Mouse (Mus musculus) hindbrain, postnatal 0 days (tissue): Measurements from ENCODE around the gene Fgfr2. TPM values are rescaled to one million over a fixed set of nuclear protein-coding genes. Genes with fewer than 3 reads are reported as not detected.

Experiments
- ATAC-seq: fragments of 200-750 bp; cut with Nextera tagmentation; 2 replicates; pipeline ENCODE4 v1.8.0; 2017; ENCODE audit warnings: mild to moderate bottlenecking, moderate TSS enrichment, moderate library complexity
- DNase-seq: peaks from one replicate; pipeline ENCODE4 v3.0.0-alpha.2; 2015; ENCODE audit warnings: low spot score
- H3K27ac ChIP-seq: fragments of 300-500 bp; sonication (generic); 2 replicates; pipeline ENCODE4 v1.5.1; 2014; ENCODE audit warnings: mild to moderate bottlenecking
- H3K27me3 ChIP-seq: fragments of 300-500 bp; sonication (generic); 2 replicates; pipeline ENCODE4 v1.6.1; 2014; ENCODE audit warnings: low read length, mixed read lengths; ENCODE audit not compliant: insufficient read depth
- H3K36me3 ChIP-seq: fragments of 300-500 bp; sonication (generic); 2 replicates; pipeline ENCODE4 v1.6.1; 2014; ENCODE audit warnings: low read length, mixed read lengths; ENCODE audit not compliant: insufficient read depth
- H3K4me1 ChIP-seq: fragments of 300-500 bp; sonication (generic); 2 replicates; pipeline ENCODE4 v1.6.1; 2014; ENCODE audit warnings: antibody characterized with exemption, low read length, mixed read lengths; ENCODE audit not compliant: insufficient read depth
- H3K4me2 ChIP-seq: fragments of 300-500 bp; sonication (generic); 2 replicates; pipeline ENCODE4 v1.6.1; 2014; ENCODE audit warnings: low read depth, mild to moderate bottlenecking, low read length, moderate library complexity, mixed read lengths
- H3K4me3 ChIP-seq: fragments of 300-500 bp; sonication (generic); 2 replicates; pipeline ENCODE4 v1.5.1; 2014; ENCODE audit warnings: low read length
- H3K9ac ChIP-seq: fragments of 300-500 bp; sonication (generic); replicated peaks from 2 replicates; pipeline ENCODE4 v1.6.1; 2014; ENCODE audit warnings: mild to moderate bottlenecking, low read length, moderate library complexity, mixed read lengths
- H3K9me3 ChIP-seq: fragments of 300-500 bp; sonication (generic); 2 replicates; pipeline ENCODE4 v1.6.1; 2016; ENCODE audit warnings: low read length, mixed read lengths
- CTCF ChIP-seq: IDR thresholded peaks from 2 replicates; pipeline ENCODE4 v1.5.1; 2016; ENCODE audit warnings: antibody characterized with exemption, control low read depth, low read depth
- WGBS: fragments of 180-500 bp; shearing (Covaris S2); extraction: QIAGEN DNeasy Blood & Tissue Kit; methylation state at CpG from one replicate; pipeline ENCODE4 v1.1.7; 2014; 5-methylcytosine and 5-hydroxymethylcytosine counted together
- polyA plus RNA-seq: library from polyadenylated mRNA; unstranded; fragments of >200 nt; fragmentation: Nextera tagmentation; extraction: Ambion mirVana; gene quantifications from 2 replicates; pipeline ENCODE4 v1.2.1, GENCODE M21; 2015
- total RNA-seq: library from RNA; depleted of rRNA; stranded (reverse); fragments of >200 nt; gene quantifications from 2 replicates; pipeline ENCODE4 v1.2.3, GENCODE M21; 2014

The Fgfr2 gene
- total and polyA plus RNA-seq, 2 experiments from 2014 or later, result 17.3 to 49.0 TPM

DNA sequence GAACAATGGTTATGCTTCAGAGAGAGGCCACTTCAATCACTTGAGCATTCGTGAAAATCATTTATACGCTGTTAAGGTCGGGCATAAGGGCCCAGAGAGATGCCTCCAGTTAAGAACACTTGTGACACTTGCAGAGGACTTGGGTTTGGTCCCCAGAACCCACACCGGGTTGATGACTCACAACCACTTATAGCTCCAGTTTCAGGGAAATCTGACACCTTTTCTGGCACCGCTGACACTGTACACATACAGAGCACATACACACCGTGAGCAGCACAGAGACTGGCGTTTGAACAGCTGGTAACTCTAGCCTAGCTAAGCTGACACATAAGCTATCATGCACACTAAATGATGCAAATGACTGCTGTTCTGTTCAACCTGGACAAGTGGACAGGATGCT is 1114.1 kb downstream of the Fgfr2 start:
- Histone ChIP-seq H3K27ac (no peak overlapping the region), H3K9me3 (no peaks in the 10 kb centered on the region), H3K4me2 (no peak overlapping the region), H3K27me3 (no peaks in the 10 kb centered on the region), H3K4me3 (no peak overlapping the region), H3K4me1 (peaks cover 8% of the 10 kb centered on the region; the same call in 1 of the 2 replicates), H3K36me3 (no peaks in the 10 kb centered on the region), H3K9ac (no peak overlapping the region)
- no peak for ATAC-seq
- TF ChIP-seq CTCF, result no peak
- DNase-seq, result no peak
- WGBS, result 85% methylated on average over 7 of the region's 7 CpGs

DNA sequence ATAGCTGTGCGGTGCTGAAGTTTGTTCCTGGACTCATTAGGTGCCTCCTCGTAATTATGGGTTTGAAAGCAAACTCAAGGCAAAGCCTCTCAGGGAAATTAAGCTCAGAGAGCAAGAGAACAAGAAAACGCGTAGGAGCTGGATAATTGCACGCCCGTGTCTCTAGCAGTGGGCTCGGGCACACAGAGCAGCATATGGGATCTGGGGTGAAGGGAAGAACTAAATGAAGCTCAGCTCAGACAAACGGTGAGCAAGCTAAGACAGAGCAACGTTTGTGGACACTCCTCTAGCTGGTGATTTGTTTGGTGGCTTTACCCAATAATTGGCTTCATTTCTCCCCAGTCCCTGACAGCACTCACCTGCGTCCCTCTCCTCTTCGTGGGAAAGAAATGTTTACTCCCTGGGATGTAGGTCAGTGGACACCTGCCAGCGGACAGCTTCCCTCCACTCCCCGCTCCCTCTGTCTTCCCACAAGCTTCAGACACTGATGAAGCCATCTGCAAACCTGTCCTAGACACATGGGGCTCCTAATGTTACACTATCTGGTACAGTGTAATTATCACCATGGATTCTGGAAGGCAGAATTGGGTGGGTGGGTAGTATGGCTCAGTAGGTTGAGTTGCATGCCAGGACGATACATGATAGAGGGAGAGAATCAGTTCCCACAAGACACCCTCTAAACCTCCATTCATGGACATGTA is 1117.0 kb downstream of the Fgfr2 start:
- Histone ChIP-seq H3K36me3 (no peaks in the 10 kb centered on the region), H3K9me3 (no peaks in the 10 kb centered on the region), H3K4me2 (no peak overlapping the region), H3K27me3 (no peaks in the 10 kb centered on the region), H3K4me3 (no peak overlapping the region), H3K4me1 (no peaks in the 10 kb centered on the region), H3K9ac (no peak overlapping the region), H3K27ac (no peak overlapping the region)
- ATAC-seq, result no peak
- WGBS, result 69% methylated on average over 14 of the region's 14 CpGs
- DNase-seq, result no peak
- TF ChIP-seq CTCF, result no peak

DNA sequence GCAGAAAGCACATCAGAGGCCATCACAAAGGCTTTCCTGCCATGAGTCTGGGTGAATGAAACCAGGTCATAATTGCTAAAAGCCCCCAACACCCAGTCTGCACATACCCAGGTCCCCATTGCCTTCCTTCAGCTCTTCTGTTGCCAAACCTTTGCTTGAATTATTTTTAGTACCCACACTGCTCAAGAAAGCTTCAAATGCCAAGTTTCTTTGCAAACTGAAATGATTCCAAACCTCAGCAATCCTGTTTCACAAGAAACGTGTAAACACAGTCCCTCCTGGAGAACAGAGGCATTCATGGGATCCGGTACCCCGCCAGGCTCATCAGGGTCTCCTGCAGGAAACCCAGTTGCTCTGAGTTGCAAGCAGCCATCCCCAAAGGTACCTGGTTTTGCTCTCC is 1130.3 kb downstream of the Fgfr2 start:
- TF ChIP-seq CTCF, result no peak
- ATAC-seq, result no peak
- Histone ChIP-seq H3K27me3 (no peaks in the 10 kb centered on the region), H3K4me2 (no peak overlapping the region), H3K9ac (no peak overlapping the region), H3K36me3 (no peaks in the 10 kb centered on the region), H3K4me1 (no peaks in the 10 kb centered on the region), H3K4me3 (no peak overlapping the region), H3K27ac (no peak overlapping the region), H3K9me3 (no peaks in the 10 kb centered on the region)
- DNase-seq, result no peak
- 66% methylated on average over 3 of the region's 3 CpGs for WGBS

DNA sequence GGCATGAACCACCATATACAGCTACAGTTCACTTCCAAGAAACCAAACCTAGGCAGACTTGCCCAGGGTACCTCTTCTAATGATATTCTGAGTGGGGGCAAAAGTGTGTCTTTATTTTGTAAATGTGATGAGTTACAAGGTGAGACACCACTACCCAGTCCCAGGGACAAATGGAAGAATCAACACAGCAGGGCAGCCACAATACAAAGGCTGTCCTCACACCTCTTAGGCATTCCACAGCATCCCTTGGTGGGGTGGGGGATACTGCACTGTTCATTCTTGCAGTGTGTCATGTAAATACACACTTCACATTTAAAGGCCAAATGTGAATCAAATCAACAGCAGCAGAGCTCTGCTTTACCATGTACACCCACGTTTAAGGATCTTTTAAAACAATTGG is 1130.9 kb downstream of the Fgfr2 start:
- no peak for DNase-seq

DNA sequence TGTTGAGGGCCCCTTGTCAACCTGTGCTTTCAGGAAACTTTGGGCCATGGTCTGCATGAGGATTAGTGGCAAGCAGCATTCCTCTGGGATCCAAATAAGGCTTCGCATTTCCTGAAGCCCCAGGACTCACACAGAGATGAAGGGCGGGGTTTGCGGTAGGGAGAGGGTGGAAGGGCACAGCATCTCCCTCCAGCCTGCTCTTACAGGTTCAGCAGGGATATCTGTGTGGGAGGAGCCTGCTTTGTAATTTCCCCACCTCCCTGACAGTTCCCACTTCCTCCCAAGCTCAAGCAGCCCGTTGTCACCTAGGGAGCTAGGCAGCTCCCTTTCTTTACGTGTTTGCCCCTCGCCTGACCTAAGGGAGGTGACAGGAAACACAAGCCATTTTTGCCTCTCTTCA is 1134.1 kb downstream of the Fgfr2 start:
- no peak for TF ChIP-seq CTCF
- Histone ChIP-seq H3K4me2 (no peak overlapping the region), H3K27me3 (no peaks in the 10 kb centered on the region), H3K36me3 (0 out of 2 replicates have a peak, but pooled peaks cover 4% of the 10 kb centered on the region), H3K9me3 (no peaks in the 10 kb centered on the region), H3K27ac (no peak overlapping the region), H3K9ac (no peak overlapping the region), H3K4me1 (no peaks in the 10 kb centered on the region), H3K4me3 (no peak overlapping the region)
- ATAC-seq, result no peak
- 32% methylated on average over 6 of the region's 6 CpGs for WGBS
- no peak for DNase-seq

More for the DNA sequence above, 1130.9 kb downstream of the Fgfr2 start:
- H3K4me1 ChIP-seq, result no peaks in the 10 kb centered on the region
- H3K9me3 ChIP-seq, result no peaks in the 10 kb centered on the region
- no peak for ATAC-seq
- H3K36me3 ChIP-seq, result no peaks in the 10 kb centered on the region
- H3K9ac ChIP-seq, result no peak overlapping the region
- H3K4me2 ChIP-seq, result no peak overlapping the region
- no peak overlapping the region for H3K4me3 ChIP-seq
- TF ChIP-seq CTCF, result no peak
- H3K27me3 ChIP-seq, result no peaks in the 10 kb centered on the region
- WGBS, result 62% methylated on average over 1 of the region's 1 CpGs
- H3K27ac ChIP-seq, result no peak overlapping the region

DNA sequence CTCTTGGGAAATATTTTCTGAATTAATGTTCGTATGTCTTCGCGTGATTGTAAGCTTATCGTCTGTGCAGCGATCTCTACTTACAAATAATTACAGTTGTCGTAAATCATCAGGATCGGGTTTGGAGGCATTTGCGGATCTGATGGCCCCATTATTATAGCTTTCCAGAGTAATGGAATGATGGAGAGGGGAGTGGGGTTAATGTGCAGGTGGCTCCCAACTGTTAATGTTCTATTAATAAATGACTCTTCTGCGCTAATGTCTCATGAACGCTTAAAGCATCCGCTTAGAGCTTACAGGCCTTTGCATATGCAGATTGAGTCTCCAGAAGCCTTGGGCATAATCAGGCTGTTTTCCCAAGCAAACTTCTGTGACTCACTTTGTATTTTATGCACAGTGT is 1144.5 kb downstream of the Fgfr2 start:
- H3K4me3 ChIP-seq, result no peak overlapping the region
- no peak overlapping the region for H3K4me2 ChIP-seq
- 0 out of 2 replicates have a peak, but pooled peaks cover 5% of the 10 kb centered on the region for H3K36me3 ChIP-seq
- H3K27me3 ChIP-seq, result no peaks in the 10 kb centered on the region
- DNase-seq (no peak), ATAC-seq (no peak)
- H3K9ac ChIP-seq, result no peak overlapping the region
- 57% methylated on average over 11 of the region's 11 CpGs for WGBS
- no peak overlapping the region for H3K27ac ChIP-seq
- no peak for TF ChIP-seq CTCF
- no peaks in the 10 kb centered on the region for H3K4me1 ChIP-seq
- H3K9me3 ChIP-seq, result no peaks in the 10 kb centered on the region

DNA sequence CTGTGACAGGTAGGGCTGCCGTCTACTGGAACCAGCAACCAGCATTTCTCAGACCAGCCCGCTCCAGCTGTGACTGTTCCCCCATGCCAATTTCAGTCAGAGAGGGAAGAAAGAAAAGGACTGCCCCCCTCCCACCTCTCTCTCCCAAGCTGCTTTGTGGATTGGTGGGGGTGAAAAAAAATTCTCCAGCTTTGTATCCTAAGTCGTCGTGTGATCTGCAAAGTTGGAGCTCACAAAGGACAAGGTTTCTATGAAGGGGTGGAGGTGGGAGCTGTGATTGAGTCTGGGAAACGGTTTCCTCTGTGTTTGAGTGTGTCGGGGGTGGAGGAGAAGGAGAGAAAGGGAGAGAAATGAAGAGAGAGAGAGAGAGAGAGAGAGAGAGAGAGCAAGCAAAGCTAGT is 1147.3 kb downstream of the Fgfr2 start:
- Histone ChIP-seq H3K36me3 (0 out of 2 replicates have a peak, but pooled peaks cover 4% of the 10 kb centered on the region), H3K27me3 (no peaks in the 10 kb centered on the region), H3K9ac (no peak overlapping the region), H3K4me1 (no peaks in the 10 kb centered on the region), H3K4me2 (no peak overlapping the region), H3K9me3 (no peaks in the 10 kb centered on the region), H3K27ac (no peak overlapping the region), H3K4me3 (no peak overlapping the region)
- DNase-seq, result no peak
- no peak for ATAC-seq
- TF ChIP-seq CTCF, result no peak
- WGBS, result 58% methylated on average over 6 of the region's 6 CpGs
